Mouse (Mus musculus) heart, embryonic 15.5 days (tissue): Measurements from ENCODE around the gene Mcf2. TPM values are rescaled to one million over a fixed set of nuclear protein-coding genes. Genes with fewer than 3 reads are reported as not detected.

ENCODE experiments used
- ATAC-seq: fragments of 200-750 bp; cut with Nextera tagmentation; replicated peaks from 2 replicates; pipeline ENCODE4 v1.8.0; 2017; ENCODE audit warnings: low read depth, moderate TSS enrichment; ENCODE audit not compliant: insufficient number of reproducible peaks, insufficient read depth, low FRiP score
- H3K27ac ChIP-seq: fragments of 300-500 bp; sonication (generic); 2 replicates; pipeline ENCODE4 v1.5.1; 2015; ENCODE audit warnings: mild to moderate bottlenecking, inconsistent platforms
- H3K27me3 ChIP-seq: fragments of 300-500 bp; sonication (generic); 2 replicates; pipeline ENCODE4 v1.6.1; 2015; ENCODE audit warnings: inconsistent platforms
- H3K36me3 ChIP-seq: fragments of 300-500 bp; sonication (generic); 2 replicates; pipeline ENCODE4 v1.6.1; 2015; ENCODE audit warnings: mild to moderate bottlenecking, inconsistent platforms
- H3K4me1 ChIP-seq: fragments of 300-500 bp; sonication (generic); replicated peaks from 2 replicates; pipeline ENCODE4 v1.6.1; 2015; ENCODE audit warnings: inconsistent platforms
- H3K4me2 ChIP-seq: fragments of 300-500 bp; sonication (generic); 2 replicates; pipeline ENCODE4 v1.6.1; 2015; ENCODE audit warnings: inconsistent platforms, mild to moderate bottlenecking, moderate library complexity
- H3K4me3 ChIP-seq: fragments of 300-500 bp; sonication (generic); 2 replicates; pipeline ENCODE4 v1.5.1; 2015; ENCODE audit warnings: mild to moderate bottlenecking, inconsistent platforms
- H3K9ac ChIP-seq: fragments of 300-500 bp; sonication (generic); 2 replicates; pipeline ENCODE4 v1.6.1; 2015; ENCODE audit warnings: mild to moderate bottlenecking, inconsistent platforms
- H3K9me3 ChIP-seq: fragments of 300-500 bp; sonication (generic); replicated peaks from 2 replicates; pipeline ENCODE4 v1.6.1; 2016; ENCODE audit warnings: inconsistent platforms
- WGBS: fragments of 180-500 bp; shearing (Covaris S2); methylation state at CpG from one replicate; pipeline ENCODE4 v1.1.7; 2015; ENCODE audit warnings: mixed read lengths; 5-methylcytosine and 5-hydroxymethylcytosine counted together
- polyA plus RNA-seq: library from polyadenylated mRNA; unstranded; fragments of >200 nt; fragmentation: Nextera tagmentation; extraction: Ambion mirVana; gene quantifications from 2 replicates; pipeline ENCODE4 v1.2.1, GENCODE M21; 2015

The Mcf2 gene
- 0.13 and 0.14 TPM in 2 replicates for polyA plus RNA-seq

GRCm38 (mm10) chrX:60178744-60179458 is at the start of gene Mcf2:
Gene Mcf2 (minus strand): TSS chrX:60179089.
- Histone ChIP-seq H3K36me3 (no peaks in the 10 kb centered on the region), H3K4me2 (peak within 1 kb of the TSS; percentile 79), H3K9me3 (no peaks in the 10 kb centered on the region), H3K9ac (no peak within 1 kb of the TSS), H3K4me3 (peak within 1 kb of the TSS; percentile 46), H3K27ac (no peak within 1 kb of the TSS), H3K4me1 (peaks cover 2% of the 10 kb centered on the region; the same call in 1 of the 2 replicates), H3K27me3 (peaks cover 4% of the 10 kb centered on the region)
- WGBS = 5% methylated on average over 28 of the region's 28 CpGs
- ATAC-seq = no peak

DNA sequence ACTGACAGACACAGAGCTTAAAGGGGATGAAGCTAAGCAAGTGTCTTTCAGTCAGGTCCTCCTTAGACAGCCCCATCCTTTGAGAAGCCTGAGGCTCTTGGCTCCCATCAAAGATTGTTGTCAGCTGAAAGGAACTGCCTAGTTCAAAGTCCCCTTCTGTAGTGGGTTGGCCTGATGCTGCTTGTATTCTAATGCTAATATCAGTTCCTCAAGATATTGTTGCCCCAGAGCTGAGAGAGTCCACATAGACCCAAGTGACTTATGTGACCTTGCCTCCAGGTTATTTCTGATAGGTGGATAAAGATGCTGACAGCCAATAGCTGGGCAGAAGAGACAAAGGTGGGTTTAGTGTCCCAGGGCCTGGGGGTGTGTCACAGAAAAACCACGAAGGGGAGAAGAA is 8.8 kb upstream of the Mcf2 start:
- no peak overlapping the region for H3K4me2 ChIP-seq
- no peak overlapping the region for H3K27ac ChIP-seq
- no peaks in the 10 kb centered on the region for H3K9me3 ChIP-seq
- no peaks in the 10 kb centered on the region for H3K27me3 ChIP-seq
- WGBS = 36% methylated on average over 1 of the region's 1 CpGs
- no peak overlapping the region for H3K9ac ChIP-seq
- no peak for ATAC-seq
- H3K36me3 ChIP-seq = no peaks in the 10 kb centered on the region
- no peak overlapping the region for H3K4me3 ChIP-seq
- H3K4me1 ChIP-seq = no peaks in the 10 kb centered on the region

GRCm38 (mm10) chrX:60182611-60183010 is 3.7 kb upstream of the Mcf2 start:
- Histone ChIP-seq H3K36me3 (no peaks in the 10 kb centered on the region), H3K4me3 (no peak overlapping the region), H3K27me3 (peaks cover 4% of the 10 kb centered on the region), H3K4me2 (no peak overlapping the region), H3K9ac (no peak overlapping the region), H3K4me1 (peaks cover 2% of the 10 kb centered on the region; the same call in 1 of the 2 replicates), H3K9me3 (no peaks in the 10 kb centered on the region), H3K27ac (no peak overlapping the region)
- 59% methylated on average over 3 of the region's 3 CpGs for WGBS
- ATAC-seq = no peak

DNA sequence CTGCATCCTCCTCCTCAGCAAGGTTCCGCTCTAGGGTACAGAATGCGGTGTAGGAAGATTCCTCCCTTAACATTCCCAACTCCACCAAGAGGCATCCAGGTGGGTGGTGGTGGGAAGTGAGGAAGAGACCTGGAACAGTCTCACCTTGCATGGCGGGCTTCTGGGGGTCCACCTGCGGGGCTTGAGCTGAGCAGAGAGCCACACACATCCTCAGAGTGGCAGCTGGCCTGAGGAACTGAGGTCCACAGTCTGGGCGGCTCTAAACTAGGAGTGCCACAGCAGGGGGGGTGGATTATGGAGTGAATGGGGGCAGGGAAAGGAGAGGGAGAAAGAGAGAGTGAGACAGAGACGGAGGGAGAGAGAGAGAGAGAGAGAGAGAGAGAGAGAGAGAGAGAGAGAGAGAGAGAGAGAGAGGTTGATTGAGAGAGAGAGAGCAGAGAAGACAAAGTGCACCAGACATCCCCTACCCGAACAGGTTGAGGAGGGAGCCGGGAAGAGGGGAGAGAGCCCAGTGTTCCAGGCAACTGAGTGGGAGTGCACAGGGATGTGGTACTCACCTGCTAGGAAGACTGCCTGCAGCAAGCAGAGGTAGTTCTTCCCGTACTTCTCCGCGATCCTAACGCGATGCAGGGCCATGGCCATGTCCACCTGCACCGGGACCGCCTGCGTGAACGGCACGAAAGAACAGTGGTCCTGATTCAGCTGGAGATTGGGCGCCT is 705 bp downstream of the Mcf2 start:
- no peak for ATAC-seq
- WGBS = 3% methylated on average over 19 of the region's 19 CpGs
- H3K9ac ChIP-seq = no peak overlapping the region

DNA sequence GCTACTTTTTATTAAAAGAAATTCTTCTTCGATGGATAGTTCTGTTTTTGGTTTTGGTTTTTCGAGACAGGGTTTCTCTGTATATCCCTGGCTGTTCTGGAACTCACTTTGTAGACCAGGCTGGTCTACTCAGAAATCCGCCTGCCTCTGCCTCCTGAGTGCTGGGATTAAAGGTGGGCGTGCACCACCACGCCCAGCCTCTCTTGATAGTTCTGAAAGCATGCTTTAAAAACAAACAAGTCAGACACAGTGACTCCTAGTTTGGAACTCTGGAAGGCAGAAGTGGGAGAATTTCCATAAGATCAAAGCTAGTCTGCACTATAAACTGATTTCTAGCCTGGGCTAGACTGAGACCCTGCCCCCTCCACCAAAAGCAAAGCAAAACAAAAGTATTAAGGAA is 8.8 kb downstream of the Mcf2 start:
- Histone ChIP-seq H3K36me3 (no peaks in the 10 kb centered on the region), H3K4me1 (no peaks in the 10 kb centered on the region), H3K27ac (no peak overlapping the region), H3K4me2 (no peak overlapping the region), H3K4me3 (no peak overlapping the region), H3K9ac (no peak overlapping the region), H3K9me3 (no peaks in the 10 kb centered on the region), H3K27me3 (no peaks in the 10 kb centered on the region)
- ATAC-seq = no peak
- WGBS = 85% methylated on average over 5 of the region's 5 CpGs

More for the DNA sequence above, 705 bp downstream of the Mcf2 start:
- Histone ChIP-seq H3K4me1 (peaks cover 2% of the 10 kb centered on the region; the same call in 1 of the 2 replicates), H3K27me3 (peaks cover 4% of the 10 kb centered on the region), H3K4me2 (peak overlapping the region; percentile 79), H3K27ac (no peak overlapping the region), H3K36me3 (no peaks in the 10 kb centered on the region), H3K9me3 (no peaks in the 10 kb centered on the region), H3K4me3 (peak overlapping the region; percentile 46)

GRCm38 (mm10) chrX:60169511-60169910 is 9.4 kb downstream of the Mcf2 start:
- H3K27ac ChIP-seq = no peak overlapping the region
- H3K4me2 ChIP-seq = no peak overlapping the region
- no peaks in the 10 kb centered on the region for H3K36me3 ChIP-seq
- 75% methylated on average over 2 of the region's 2 CpGs for WGBS
- no peaks in the 10 kb centered on the region for H3K4me1 ChIP-seq
- no peak for ATAC-seq
- no peak overlapping the region for H3K9ac ChIP-seq
- no peaks in the 10 kb centered on the region for H3K27me3 ChIP-seq
- no peak overlapping the region for H3K4me3 ChIP-seq
- no peaks in the 10 kb centered on the region for H3K9me3 ChIP-seq

GRCm38 (mm10) chrX:60168796-60169195 is 10.1 kb downstream of the Mcf2 start:
- Histone ChIP-seq H3K9me3 (no peaks in the 10 kb centered on the region), H3K27me3 (no peaks in the 10 kb centered on the region), H3K4me2 (no peak overlapping the region), H3K36me3 (no peaks in the 10 kb centered on the region), H3K4me3 (no peak overlapping the region), H3K9ac (no peak overlapping the region), H3K27ac (no peak overlapping the region), H3K4me1 (no peaks in the 10 kb centered on the region)
- 68% methylated on average over 2 of the region's 2 CpGs for WGBS
- no peak for ATAC-seq

DNA sequence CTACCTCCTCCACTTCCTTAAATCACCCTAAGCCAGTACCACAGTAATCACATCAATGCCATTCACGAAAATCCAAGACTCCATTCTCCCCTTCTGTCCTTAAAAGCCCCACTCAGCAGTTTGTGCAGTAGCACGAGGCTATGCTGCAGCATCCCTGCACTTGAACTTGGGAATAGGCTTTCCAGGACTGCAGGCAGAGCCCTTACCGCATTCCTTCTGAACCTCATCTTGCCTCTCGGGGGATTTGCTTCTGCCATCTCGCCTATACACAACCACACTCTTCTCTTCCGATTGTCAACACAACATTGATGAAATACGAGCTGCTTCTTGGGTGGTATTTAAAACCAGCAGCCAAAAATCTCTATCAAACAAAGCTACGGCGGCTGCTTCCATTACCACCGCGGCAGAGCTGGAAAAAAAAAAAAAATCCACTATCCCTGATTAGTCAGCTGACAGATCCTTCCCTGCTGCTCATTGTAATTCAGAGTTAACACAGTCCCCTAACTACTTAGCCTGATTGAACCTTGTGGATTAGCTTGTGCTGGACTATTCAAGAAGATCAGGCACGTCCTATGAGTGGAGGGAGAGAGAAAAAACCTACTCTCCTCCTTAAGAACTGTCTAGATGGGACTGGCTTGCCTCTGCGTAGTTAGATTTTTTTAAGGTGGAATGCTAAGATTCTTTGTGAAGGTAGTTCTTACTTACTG is 31.5 kb downstream of the Mcf2 start:
- no peak for ATAC-seq
- WGBS = 12% methylated on average over 13 of the region's 13 CpGs
- no peak overlapping the region for H3K9ac ChIP-seq

DNA sequence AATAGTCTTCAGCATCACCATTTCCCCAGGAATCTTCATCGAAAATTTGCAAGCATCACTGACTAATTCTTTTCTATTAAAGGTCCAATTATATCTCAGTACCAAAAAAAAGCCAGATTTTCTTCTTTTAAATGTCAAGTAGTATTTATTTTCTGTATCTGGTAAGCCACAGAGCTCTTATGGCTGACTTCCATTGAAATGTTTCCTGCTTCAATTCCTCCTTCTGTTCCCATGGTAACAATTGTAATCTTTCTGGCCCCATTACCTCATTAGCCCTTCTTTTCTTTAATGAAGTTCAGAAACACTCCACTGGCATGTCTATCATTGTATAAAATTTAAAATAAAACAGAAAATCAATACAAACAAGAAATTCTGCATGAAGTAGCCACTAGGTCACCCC is 103.5 kb downstream of the Mcf2 start:
- no peaks in the 10 kb centered on the region for H3K4me1 ChIP-seq
- 76% methylated on average over 1 of the region's 1 CpGs for WGBS
- no peak for ATAC-seq

More for the DNA sequence above, 31.5 kb downstream of the Mcf2 start:
- Histone ChIP-seq H3K9me3 (no peaks in the 10 kb centered on the region), H3K27ac (no peak overlapping the region), H3K27me3 (no peaks in the 10 kb centered on the region), H3K4me2 (peak overlapping the region; percentile 48), H3K36me3 (no peaks in the 10 kb centered on the region), H3K4me1 (no peaks in the 10 kb centered on the region), H3K4me3 (peak overlapping the region; percentile 36)

DNA sequence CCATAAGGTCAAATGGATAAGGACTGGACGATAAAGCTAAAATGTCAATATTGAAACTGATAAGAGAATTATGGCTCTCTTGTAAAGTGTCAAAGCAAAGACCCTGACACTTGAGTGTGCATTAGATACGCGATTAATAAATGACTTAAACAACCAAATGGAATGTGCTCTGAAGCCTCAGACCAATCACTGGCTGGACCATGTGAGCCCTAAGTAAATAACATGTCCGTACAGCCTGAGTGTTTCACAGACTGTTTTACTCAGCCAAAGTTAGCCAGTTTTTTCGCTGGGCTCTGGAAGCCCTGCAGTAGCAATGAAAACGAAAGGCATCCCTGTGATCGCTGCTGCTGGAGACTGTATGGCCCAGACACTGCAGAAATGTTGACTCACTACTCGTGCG is 123.7 kb downstream of the Mcf2 start:
- no peak for ATAC-seq
- 68% methylated on average over 9 of the region's 9 CpGs for WGBS
- H3K4me3 ChIP-seq = no peak overlapping the region

More for the DNA sequence above, 103.5 kb downstream of the Mcf2 start:
- H3K9ac ChIP-seq = no peak overlapping the region
- H3K9me3 ChIP-seq = no peaks in the 10 kb centered on the region
- H3K27ac ChIP-seq = no peak overlapping the region
- H3K4me3 ChIP-seq = no peak overlapping the region
- no peaks in the 10 kb centered on the region for H3K36me3 ChIP-seq
- no peak overlapping the region for H3K4me2 ChIP-seq
- H3K27me3 ChIP-seq = no peaks in the 10 kb centered on the region

GRCm38 (mm10) chrX:60054745-60055144 is 124.1 kb downstream of the Mcf2 start:
- ATAC-seq = no peak
- Histone ChIP-seq H3K36me3 (no peaks in the 10 kb centered on the region), H3K27ac (no peak overlapping the region), H3K4me2 (no peak overlapping the region), H3K4me3 (no peak overlapping the region), H3K4me1 (no peaks in the 10 kb centered on the region), H3K9me3 (no peaks in the 10 kb centered on the region), H3K9ac (no peak overlapping the region), H3K27me3 (no peaks in the 10 kb centered on the region)
- 82% methylated on average over 1 of the region's 1 CpGs for WGBS

More for the DNA sequence above, 123.7 kb downstream of the Mcf2 start:
- Histone ChIP-seq H3K9me3 (no peaks in the 10 kb centered on the region), H3K36me3 (no peaks in the 10 kb centered on the region), H3K27ac (no peak overlapping the region), H3K9ac (no peak overlapping the region), H3K4me2 (no peak overlapping the region), H3K27me3 (no peaks in the 10 kb centered on the region), H3K4me1 (no peaks in the 10 kb centered on the region)
